Mouse (Mus musculus) brain, embryonic 14.5 days (tissue): ENCODE data around the gene Prkaca.

Source experiments
- CTCF ChIP-seq: fragments of 200-500 bp; IDR thresholded peaks from 2 replicates; pipeline ENCODE4 v1.5.1; 2012; ENCODE audit warnings: inconsistent platforms, mild to moderate bottlenecking, moderate library complexity, borderline replicate concordance; ENCODE audit not compliant: insufficient read depth, insufficient read length; ENCODE audit errors: extremely low read depth
- POLR2A ChIP-seq: fragments of 200-500 bp; IDR thresholded peaks from 2 replicates; pipeline ENCODE4 v1.6.1; 2012; ENCODE audit warnings: mild to moderate bottlenecking, inconsistent platforms, borderline replicate concordance; ENCODE audit not compliant: poor library complexity, insufficient read depth, insufficient read length, severe bottlenecking; ENCODE audit errors: extremely low read depth

DNA sequence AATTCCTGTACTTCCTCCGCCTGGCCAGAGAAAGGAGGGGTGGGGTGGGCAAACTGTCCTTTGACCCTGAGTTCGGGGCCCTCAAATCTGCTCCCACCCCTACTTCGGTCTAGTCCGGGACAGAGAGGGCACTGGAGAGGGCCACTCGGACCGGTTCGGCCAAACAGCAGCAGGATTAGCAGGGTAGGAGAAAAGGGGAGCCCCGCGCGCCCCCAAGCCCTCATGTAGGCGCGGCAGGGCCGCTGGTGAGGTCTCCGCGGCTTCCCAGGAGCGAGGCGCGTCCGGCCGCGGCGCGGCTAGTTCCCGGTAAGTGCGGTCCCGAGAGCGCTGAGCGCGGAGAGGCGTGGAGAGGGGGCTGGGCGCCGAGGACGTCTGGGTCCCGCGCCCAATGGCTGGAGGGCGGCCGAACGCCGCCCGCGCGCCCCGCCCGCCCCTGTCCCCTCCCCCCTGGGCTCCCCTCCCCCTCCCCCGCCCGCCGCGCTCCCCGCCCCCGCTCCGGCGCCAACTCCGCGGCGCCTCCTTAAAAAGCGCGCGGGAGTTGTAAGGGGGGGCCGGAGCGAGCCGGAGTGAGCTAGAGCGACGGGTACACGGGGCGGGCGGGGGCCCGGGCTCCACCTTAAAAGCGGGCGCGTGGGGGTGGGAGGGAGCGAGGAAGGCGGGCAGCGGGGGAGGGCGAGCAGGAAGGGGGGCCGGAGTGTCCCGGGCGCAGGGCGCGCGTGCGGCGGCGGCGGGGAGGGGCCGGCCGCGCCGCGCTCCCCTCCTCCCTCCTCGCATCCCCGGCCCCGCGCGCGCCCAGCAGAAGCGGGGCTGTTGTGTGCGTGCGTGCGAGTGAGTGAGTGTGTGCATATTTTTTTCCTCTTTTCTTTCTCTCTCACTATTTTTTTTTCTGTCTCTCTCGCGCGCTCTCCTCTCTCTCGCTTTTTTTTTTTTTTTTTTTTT lies 24.0 kb downstream of the Prkaca start:
- no peak for TF ChIP-seq CTCF
- TF ChIP-seq POLR2A: peak; percentile 37; the same call in 1 of the 2 replicates
